Mouse (Mus musculus) C3H10T1/2 (cell line): ENCODE data around the gene Sema4f. TPM values are rescaled to one million over a fixed set of nuclear protein-coding genes. Genes with fewer than 3 reads are reported as not detected.

Experiments used
- polyA plus RNA-seq, 2 experiments: library from polyadenylated mRNA; unstranded; fragments of >200 nt; fragmentation: generic; extraction: Trizol; gene quantifications; one replicate each; pipeline ENCODE4 v1.2.1; 2012; ENCODE audit warnings: missing spikeins in 2 of 2

Gene Sema4f
- polyA plus RNA-seq: not detected

GRCm38 (mm10) chr6:82939167-82939912 is at the start of gene Sema4f:
Gene Sema4f, minus strand, starts transcription at chr6:82939769.

GRCm38 (mm10) chr6:82946651-82947050 is 7.1 kb upstream of the Sema4f start, which contains the start of gene M1ap:
Gene M1ap, plus strand, starts transcription at chr6:82946902.

Other genes with a start within 250 kb of the Sema4f start
- 10 to 100 TPM; 31.6 to 52.8 TPM for gene Pole4, start 234.4 kb downstream of the Sema4f start, polyA plus RNA-seq
- gene Hk2, start 165.3 kb downstream of the Sema4f start, polyA plus RNA-seq: 1 to 10 TPM; 4.0 to 9.6 TPM
- 1 to 10 TPM; 1.2 to 8.0 TPM for gene M1ap, start 7.1 kb upstream of the Sema4f start, polyA plus RNA-seq
- gene Dok1, start 93.7 kb upstream of the Sema4f start, polyA plus RNA-seq: 10 to 100 TPM; 32.8 to 94.4 TPM
- gene Loxl3, start 94.4 kb upstream of the Sema4f start, polyA plus RNA-seq: 10 to 100 TPM; 24.3 to 39.1 TPM
- 100 to 1,000 TPM; 171 to 221 TPM for gene Aup1, start 114.8 kb upstream of the Sema4f start, polyA plus RNA-seq
- gene Htra2, start 115.5 kb upstream of the Sema4f start, polyA plus RNA-seq: 10 to 100 TPM; 41.6 to 88.1 TPM
- gene Dqx1, start 118.1 kb upstream of the Sema4f start, polyA plus RNA-seq: under 1 TPM; 0.07 to 0.87 TPM
- under 1 TPM; 0.18 to 0.23 TPM for gene Tlx2, start 130.5 kb upstream of the Sema4f start, polyA plus RNA-seq
- gene Pcgf1, start 138.1 kb upstream of the Sema4f start, polyA plus RNA-seq: 10 to 100 TPM; 10.3 to 29.5 TPM
- gene Lbx2, start 146.6 kb upstream of the Sema4f start, polyA plus RNA-seq: 1 to 10 TPM in 1 of 2 experiments, under 1 TPM in 1; 0.62 to 2.1 TPM
- 1 to 10 TPM in 1 of 2 experiments, under 1 TPM in 1; 0.27 to 2.7 TPM for gene Ccdc142, start 161.8 kb upstream of the Sema4f start, polyA plus RNA-seq
- gene Gm42688, start 161.8 kb upstream of the Sema4f start, polyA plus RNA-seq: 1 to 10 TPM in 1 of 2 experiments, under 1 TPM in 1; 0.48 to 2.7 TPM
- 10 to 100 TPM; 66.9 to 76.7 TPM for gene Mrpl53, start 169.3 kb upstream of the Sema4f start, polyA plus RNA-seq
- gene Mogs, start 175.7 kb upstream of the Sema4f start, polyA plus RNA-seq: 10 to 100 TPM; 16.6 to 26.2 TPM
- 100 to 1,000 TPM in 1 of 2 experiments, 10 to 100 TPM in 1; 83.4 to 162 TPM for gene Wbp1, start 181.8 kb upstream of the Sema4f start, polyA plus RNA-seq
- 10 to 100 TPM; 44.3 to 55.0 TPM for gene Ino80b, start 185.7 kb upstream of the Sema4f start, polyA plus RNA-seq
- 10 to 100 TPM; 24.9 to 34.2 TPM for gene Rtkn, start 195.7 kb upstream of the Sema4f start, polyA plus RNA-seq
- 1 to 10 TPM; 6.6 to 10.0 TPM for gene Wdr54, start 216.6 kb upstream of the Sema4f start, polyA plus RNA-seq
- gene 1700003E16Rik, start 216.6 kb upstream of the Sema4f start, polyA plus RNA-seq: 1 to 10 TPM; 2.0 to 4.9 TPM
- 100 to 1,000 TPM in 1 of 2 experiments, 10 to 100 TPM in 1; 46.5 to 121 TPM for gene Dctn1, start 226.2 kb upstream of the Sema4f start, polyA plus RNA-seq